Mouse (Mus musculus) midbrain, embryonic 10.5 days (tissue): Measurements from ENCODE around the gene Hyal6. TPM values are rescaled to one million over a fixed set of nuclear protein-coding genes. Genes with fewer than 3 reads are reported as not detected.

Experiments used
- DNase-seq: peaks from one replicate; pipeline ENCODE4 v3.0.0-alpha.2; 2017; ENCODE audit warnings: low spot score
- H3K27ac ChIP-seq: fragments of 300-500 bp; sonication (generic); replicated peaks from 2 replicates; pipeline ENCODE4 v1.5.1; 2016; ENCODE audit warnings: mild to moderate bottlenecking
- H3K27me3 ChIP-seq: fragments of 300-500 bp; sonication (generic); 2 replicates; pipeline ENCODE4 v1.6.1; 2016; ENCODE audit warnings: low read depth, mild to moderate bottlenecking; ENCODE audit not compliant: poor library complexity, severe bottlenecking
- H3K36me3 ChIP-seq: fragments of 300-500 bp; sonication (generic); 2 replicates; pipeline ENCODE4 v1.6.1; 2016; ENCODE audit warnings: mild to moderate bottlenecking, moderate library complexity
- H3K4me1 ChIP-seq: fragments of 300-500 bp; sonication (generic); 2 replicates; pipeline ENCODE4 v1.6.1; 2016
- H3K4me3 ChIP-seq: fragments of 300-500 bp; sonication (generic); 2 replicates; pipeline ENCODE4 v1.5.1; 2016; ENCODE audit warnings: mild to moderate bottlenecking, moderate library complexity
- H3K9me3 ChIP-seq: fragments of 300-500 bp; sonication (generic); replicated peaks from 2 replicates; pipeline ENCODE4 v1.6.1; 2016; ENCODE audit warnings: mild to moderate bottlenecking
- WGBS: fragments of 180-500 bp; shearing (Covaris S2); methylation state at CpG from one replicate; pipeline ENCODE4 v1.1.7; 2016; 5-methylcytosine and 5-hydroxymethylcytosine counted together
- polyA plus RNA-seq: library from polyadenylated mRNA; unstranded; fragments of >200 nt; fragmentation: Nextera tagmentation; extraction: Ambion mirVana; gene quantifications from 2 replicates; pipeline ENCODE4 v1.2.1, GENCODE M21; 2016

Gene Hyal6
- polyA plus RNA-seq, 1 experiment from 2014 or later, result not detected

- Histone ChIP-seq H3K4me1 (no peaks in the 10 kb centered on the region), H3K27ac (no peak overlapping the region), H3K36me3 (no peaks in the 10 kb centered on the region), H3K4me3 (no peak overlapping the region), H3K9me3 (no peaks in the 10 kb centered on the region), H3K27me3 (no peaks in the 10 kb centered on the region)
- no peak for DNase-seq
- WGBS, result 97% methylated on average over 2 of the region's 2 CpGs
Measured at GRCm38 (mm10) chr6:24766261-24766660, 33.2 kb downstream of the Hyal6 start.

GRCm38 (mm10) chr6:24779182-24779581 is 46.1 kb downstream of the Hyal6 start:
- no peak overlapping the region for H3K27ac ChIP-seq
- H3K4me1 ChIP-seq, result no peaks in the 10 kb centered on the region
- H3K4me3 ChIP-seq, result no peak overlapping the region
- WGBS, result 63% methylated on average over 2 of the region's 2 CpGs
- DNase-seq, result no peak
- H3K9me3 ChIP-seq, result no peaks in the 10 kb centered on the region
- H3K27me3 ChIP-seq, result no peaks in the 10 kb centered on the region
- no peaks in the 10 kb centered on the region for H3K36me3 ChIP-seq

- Histone ChIP-seq H3K27ac (no peak within 1 kb of the TSS), H3K9me3 (no peaks in the 10 kb centered on the region), H3K36me3 (no peaks in the 10 kb centered on the region), H3K4me3 (no peak within 1 kb of the TSS), H3K27me3 (no peaks in the 10 kb centered on the region), H3K4me1 (no peaks in the 10 kb centered on the region)
- no peak for DNase-seq
Measured at GRCm38 (mm10) chr6:24790888-24791287, 57.8 kb downstream of the Hyal6 start, which contains the start of gene Spam1. TSS of gene Spam1 (plus strand) at chr6:24791188.

Other genes with a start within 250 kb of the Hyal6 start
- gene Iqub, start 218.2 kb upstream of the Hyal6 start, polyA plus RNA-seq, result 0.07 and 0.09 TPM in 2 replicates
- 247 and 264 TPM in 2 replicates for gene Ndufa5, start 205.2 kb upstream of the Hyal6 start, polyA plus RNA-seq
- not detected in 2 replicates for gene Asb15, start 205.1 kb upstream of the Hyal6 start, polyA plus RNA-seq
- 0.15 TPM in 1 of 2 replicates, not detected in the other for gene Lmod2, start 135.5 kb upstream of the Hyal6 start, polyA plus RNA-seq
- gene Wasl, start 68.2 kb upstream of the Hyal6 start, polyA plus RNA-seq, result 60.9 and 62.0 TPM in 2 replicates
- gene Hyal4, start 15.1 kb downstream of the Hyal6 start, polyA plus RNA-seq, result not detected in 2 replicates
- not detected in 2 replicates for gene Spam1, start 57.9 kb downstream of the Hyal6 start, polyA plus RNA-seq
- gene Hyal5, start 124.8 kb downstream of the Hyal6 start, polyA plus RNA-seq, result not detected in 2 replicates
- 1.3 and 1.4 TPM in 2 replicates for gene Tmem229a, start 223.1 kb downstream of the Hyal6 start, polyA plus RNA-seq